Mouse (Mus musculus): ENCODE results near the gene Pmm1.

Pmm1 gene

GRCm38 (mm10) chr15:81956457-81956856 lies 4.3 kb downstream of the Pmm1 start:
- peak; percentile 67 for DNase-seq (ENCODE audit: low read depth, low spot score)

DNA sequence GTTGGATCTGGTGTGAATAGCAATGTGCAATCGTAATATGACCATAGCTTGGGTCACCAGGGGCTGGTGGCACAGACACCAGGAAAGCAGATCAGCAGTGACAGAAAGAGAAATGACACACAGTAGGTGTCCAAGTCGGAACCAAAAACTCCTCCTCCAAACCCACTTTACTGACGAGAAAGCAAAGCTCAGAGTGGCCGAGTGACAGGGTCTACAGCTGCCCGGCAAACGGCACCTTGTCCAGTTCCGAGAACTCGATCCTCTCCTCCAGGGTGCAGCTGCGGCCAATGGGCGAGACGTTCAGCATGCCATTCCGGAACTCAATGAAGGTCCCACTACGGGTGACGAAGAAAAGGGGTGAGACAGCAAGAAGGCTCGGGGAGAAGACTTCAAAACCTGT lies 5.3 kb downstream of the Pmm1 start:
- no peak for DNase-seq (ENCODE audit: low read depth, low spot score)

- no peak for DNase-seq (ENCODE audit: low read depth, low spot score)
Measured at GRCm38 (mm10) chr15:81954716-81955115, 6.0 kb downstream of the Pmm1 start.

- no peak for DNase-seq (ENCODE audit: low read depth, low spot score)
Measured at GRCm38 (mm10) chr15:81954151-81954583, 6.6 kb downstream of the Pmm1 start.

- DNase-seq (ENCODE audit: low read depth, low spot score) = no peak
Measured at GRCm38 (mm10) chr15:81952310-81952709, 8.4 kb downstream of the Pmm1 start.

DNA sequence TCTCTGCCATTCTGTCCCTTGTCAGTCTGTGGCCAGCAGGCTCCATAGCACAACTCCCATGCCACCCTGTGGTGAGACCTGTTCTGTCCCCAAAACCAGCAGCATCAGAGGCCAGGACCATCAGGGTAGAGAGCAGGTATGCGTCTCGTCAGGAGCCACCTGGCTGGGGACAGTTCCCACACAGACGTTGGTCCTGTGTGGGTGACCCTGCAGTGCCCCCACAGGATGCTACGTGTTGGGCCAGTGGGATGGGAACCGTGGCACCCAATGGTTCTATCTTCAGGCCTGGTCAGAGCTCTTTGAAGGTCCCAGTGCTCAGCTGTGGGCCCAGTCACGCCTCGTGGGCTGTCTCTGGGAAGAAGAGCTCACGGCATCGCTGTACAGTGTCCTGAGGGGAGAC lies 9.6 kb downstream of the Pmm1 start:
- DNase-seq (ENCODE audit: low read depth, low spot score) = no peak

DNA sequence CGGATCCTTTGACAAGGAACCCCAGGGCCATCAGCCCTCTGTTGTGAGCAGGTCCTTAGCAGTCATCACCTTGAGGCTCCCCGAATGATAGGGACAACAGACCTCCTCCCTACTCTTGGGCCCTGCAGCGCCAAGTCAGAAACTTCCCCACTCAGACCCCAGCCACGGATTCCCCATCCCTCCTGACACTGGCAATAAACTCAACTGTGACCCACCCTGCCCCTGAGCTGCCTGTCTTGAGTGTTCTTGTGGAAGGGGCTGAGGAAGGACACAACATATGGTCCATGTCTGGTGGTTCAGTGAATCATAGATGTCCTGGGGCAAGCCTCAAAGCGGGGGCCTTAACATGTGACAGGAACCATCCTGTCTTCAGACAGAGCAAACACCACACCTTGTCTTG lies 10.0 kb downstream of the Pmm1 start:
- no peak for DNase-seq (ENCODE audit: low read depth, low spot score)

- no peak for DNase-seq (ENCODE audit: low read depth, low spot score)
Measured at GRCm38 (mm10) chr15:81949476-81950131, 11.1 kb downstream of the Pmm1 start.

GRCm38 (mm10) chr15:81949076-81949475 lies 11.7 kb downstream of the Pmm1 start:
- no peak for DNase-seq (ENCODE audit: low read depth, low spot score)

GRCm38 (mm10) chr15:81943176-81943749 lies 17.5 kb downstream of the Pmm1 start:
- no peak for DNase-seq (ENCODE audit: low read depth, low spot score)

DNA sequence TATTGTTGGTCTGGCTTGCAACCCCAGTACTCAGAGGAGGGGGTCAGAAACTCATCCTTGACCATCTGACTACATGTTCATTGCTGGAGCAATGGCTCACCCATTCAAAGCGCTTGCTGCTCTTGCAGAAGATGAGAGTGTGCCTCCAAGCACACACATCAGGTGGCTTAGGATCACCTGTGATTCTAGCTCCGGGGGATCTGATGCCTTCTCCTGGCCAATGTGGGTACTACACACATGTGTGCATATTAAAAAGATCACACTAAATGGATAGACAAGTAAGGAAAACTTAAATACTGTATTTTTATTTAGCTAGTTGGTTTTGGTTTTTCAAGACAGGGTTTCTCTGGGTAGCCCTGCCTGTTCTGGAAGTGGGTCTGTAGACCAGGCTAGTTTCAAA lies 19.7 kb downstream of the Pmm1 start:
- no peak for DNase-seq (ENCODE audit: low read depth, low spot score)

DNA sequence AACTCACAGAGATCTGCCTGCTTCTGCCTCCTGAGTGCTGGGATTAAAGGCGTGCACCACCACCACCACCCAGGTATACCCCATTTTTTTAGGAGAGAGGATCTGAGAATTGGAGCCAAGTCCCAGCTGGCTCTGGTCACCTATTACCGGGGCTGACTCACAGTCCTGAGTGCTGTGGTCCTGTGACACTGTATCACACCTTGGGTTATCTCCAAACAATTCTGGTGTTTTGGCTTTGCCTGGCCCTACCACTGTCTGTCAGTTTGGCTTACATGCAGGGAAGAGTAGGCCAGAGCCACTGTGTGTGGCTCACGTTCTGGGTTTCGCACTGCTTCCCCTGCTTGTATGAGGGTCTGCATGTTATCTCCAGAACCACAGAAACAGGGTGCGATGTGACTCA lies 20.5 kb downstream of the Pmm1 start:
- no peak for DNase-seq (ENCODE audit: low read depth, low spot score)

- DNase-seq (ENCODE audit: low read depth, low spot score) = no peak
Measured at GRCm38 (mm10) chr15:81939774-81940173, 21.0 kb downstream of the Pmm1 start.

- DNase-seq (ENCODE audit: low read depth, low spot score) = no peak
Measured at GRCm38 (mm10) chr15:81939157-81939715, 21.5 kb downstream of the Pmm1 start.

GRCm38 (mm10) chr15:81938246-81938645 lies 22.5 kb downstream of the Pmm1 start:
- DNase-seq (ENCODE audit: low read depth, low spot score) = peak; percentile 28

DNA sequence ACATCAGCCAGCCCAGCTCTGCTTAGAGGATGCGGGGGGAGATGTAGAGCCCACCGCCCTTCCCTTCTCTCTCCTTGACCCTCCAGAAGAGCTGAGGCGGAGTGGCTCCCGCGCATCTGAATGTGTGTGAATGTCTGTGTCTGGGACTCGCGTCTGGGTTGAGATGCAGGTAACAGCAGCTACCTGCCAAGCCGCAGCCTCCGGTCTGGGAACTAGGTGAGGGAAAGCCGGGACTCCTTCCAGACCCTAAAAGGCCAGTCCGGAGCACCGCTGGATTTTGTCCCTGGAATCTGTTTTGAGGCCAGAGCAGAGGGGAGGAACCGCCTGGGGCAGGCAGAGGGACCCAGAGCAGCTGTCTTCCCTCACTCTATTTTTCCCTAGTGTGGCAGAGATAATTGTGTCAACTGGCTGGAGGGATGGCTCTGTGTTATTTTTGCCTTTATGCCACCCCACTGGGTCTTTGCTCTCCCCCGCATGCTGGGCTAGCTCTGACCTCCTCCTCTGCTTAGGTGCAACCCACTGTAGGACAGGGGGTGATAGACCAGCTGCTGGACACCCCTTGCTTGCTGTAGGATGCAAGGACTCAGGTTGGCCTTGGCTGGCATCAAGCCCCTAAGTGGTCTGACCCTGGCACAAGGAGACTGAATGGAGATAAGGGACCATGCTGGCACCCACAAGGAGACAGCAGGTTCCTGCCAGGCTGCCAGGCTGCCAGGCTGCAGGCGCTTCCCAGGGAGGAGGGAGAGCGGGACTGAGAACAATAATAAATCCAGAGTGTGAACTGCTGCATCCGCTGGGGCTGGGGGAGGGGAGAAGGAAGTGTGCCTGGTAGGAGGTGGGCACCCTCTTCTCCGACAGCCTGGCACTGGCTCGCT lies 23.4 kb downstream of the Pmm1 start:
- DNase-seq (ENCODE audit: low read depth, low spot score) = no peak

GRCm38 (mm10) chr15:81936679-81937078 lies 24.1 kb downstream of the Pmm1 start, which contains the start of gene Csdc2:
TSS of gene Csdc2 (plus strand) at chr15:81936759.
- DNase-seq (ENCODE audit: low read depth, low spot score) = no peak

DNA sequence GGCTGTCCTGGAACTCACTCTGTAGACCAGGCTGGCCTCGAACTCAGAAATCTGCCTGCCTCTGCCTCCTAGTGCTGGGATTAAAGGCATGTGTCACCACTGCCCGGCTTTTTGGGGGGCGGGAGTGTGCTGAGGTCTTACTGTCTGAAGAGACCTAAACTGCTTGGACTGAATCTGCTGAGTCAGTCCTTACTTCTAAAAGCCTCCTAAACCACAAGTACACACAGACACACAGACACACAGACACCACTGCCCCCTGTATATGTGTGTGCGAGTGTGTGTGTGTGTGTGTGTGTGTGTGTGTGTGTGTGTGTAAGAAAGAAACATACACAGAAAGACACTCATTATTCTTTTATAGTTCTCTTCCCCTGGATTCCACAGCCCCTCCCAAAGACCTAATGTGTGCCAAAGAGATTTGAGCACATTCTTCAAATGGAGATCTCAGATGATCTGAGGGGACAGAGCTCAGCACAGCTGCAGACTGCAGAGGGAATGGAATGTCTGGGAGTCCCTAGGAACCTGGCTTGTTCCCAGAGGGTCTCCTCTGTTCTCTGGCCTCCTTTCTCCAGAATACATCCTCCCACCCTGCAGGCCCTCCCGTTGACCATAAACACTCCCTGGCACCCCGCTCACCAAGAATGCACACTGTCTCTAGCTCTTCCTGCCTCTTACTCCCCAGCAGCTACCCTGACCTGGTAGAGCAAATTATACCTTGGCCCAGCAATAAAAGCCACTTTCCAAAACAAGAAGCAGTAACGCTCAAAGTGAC lies 24.7 kb downstream of the Pmm1 start:
- no peak for DNase-seq (ENCODE audit: low read depth, low spot score)

GRCm38 (mm10) chr15:81933986-81934385 lies 26.7 kb downstream of the Pmm1 start:
- no peak for DNase-seq (ENCODE audit: low read depth, low spot score)

DNA sequence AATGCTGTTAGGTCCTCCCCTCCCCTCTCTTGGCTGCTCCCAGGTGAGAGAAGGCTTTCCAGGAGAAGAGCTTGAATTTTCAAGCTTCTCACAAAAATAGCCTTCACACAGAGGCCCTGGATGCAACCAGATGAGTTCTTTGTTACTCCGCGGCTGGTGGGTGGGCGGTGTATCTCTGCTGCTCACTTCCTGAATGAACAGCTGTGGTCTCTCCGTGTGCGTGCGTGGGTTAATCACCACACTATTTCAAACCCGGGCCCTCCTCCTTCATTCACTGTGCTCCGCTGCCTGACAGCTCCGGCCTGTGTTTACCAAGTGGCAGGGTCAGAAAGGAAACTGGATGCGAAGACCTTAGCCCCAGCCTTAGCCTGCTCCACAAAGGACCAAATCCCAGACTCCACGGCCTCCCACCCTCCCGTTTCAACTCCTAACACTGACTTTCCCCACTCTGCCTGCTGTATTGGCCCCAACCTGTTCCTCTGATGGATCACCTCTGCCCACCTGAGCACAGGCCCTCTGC lies 27.7 kb downstream of the Pmm1 start:
- peak; percentile 41 for DNase-seq (ENCODE audit: low read depth, low spot score)

DNA sequence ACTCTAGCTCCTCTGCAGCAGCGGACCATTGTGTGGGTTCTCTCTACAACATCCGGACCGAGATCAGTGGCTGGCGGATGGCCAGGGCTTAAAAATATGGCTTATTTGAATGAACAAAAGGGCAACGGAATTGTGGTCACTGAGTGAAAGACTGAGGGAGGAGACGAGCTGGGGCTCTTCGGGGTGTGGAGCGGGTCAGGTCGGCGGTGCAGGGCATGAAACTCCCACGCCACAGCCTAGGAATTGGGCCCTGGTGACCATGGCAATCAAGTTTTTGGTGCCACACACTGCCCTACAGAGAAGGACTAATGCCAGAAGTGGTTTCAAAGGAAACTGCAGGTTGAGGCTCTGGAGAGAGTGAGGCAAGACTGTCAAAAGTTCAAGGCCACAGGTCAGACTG lies 32.5 kb downstream of the Pmm1 start:
- DNase-seq (ENCODE audit: low read depth, low spot score) = peak; percentile 27
